ENCODE assay signal across 11 mouse cellular contexts in genomic region chr12:73730603-73731002, GRCm38 (mm10).
A peak's percentile ranks its signal among the peaks of the same experiment; 100 is the strongest.
DNase-seq lines count a peak whose midpoint lies in the region; ATAC-seq lines count a peak whose summit lies in the region.
"Had no signal": no experiment of that assay in that cellular context is flagged by ENCODE, and none has a peak within 500 bp of the region (broad histone marks: within the 10 kb centered on the region; RNA-seq: fewer than 3 reads in every experiment).

No protein-coding gene starts in this region.

- H3K4me2 ChIP-seq in midbrain, embryonic 13.5 days (replicated peaks) = no peak overlapping the region
- H3K4me2 ChIP-seq in embryonic facial prominence, embryonic 11.5 days (ENCODE audit: low read depth, low read length) = no peak overlapping the region
- H3K4me2 ChIP-seq: embryonic facial prominence, embryonic 15.5 days had no signal

- H3K27ac ChIP-seq in midbrain, embryonic 10.5 days (replicated peaks) = no peak overlapping the region
- no peak overlapping the region for H3K27ac ChIP-seq in midbrain, embryonic 13.5 days
- no peak overlapping the region for H3K27ac ChIP-seq in embryonic facial prominence, embryonic 11.5 days (replicated peaks; ENCODE audit: low read depth, low read length)
- H3K27ac ChIP-seq: embryonic facial prominence, embryonic 15.5 days had no signal

- peaks cover 92% of the 10 kb centered on the region for H3K27me3 ChIP-seq in midbrain, embryonic 10.5 days (ENCODE audit: low read depth, poor library complexity, severe bottlenecking)
- H3K27me3 ChIP-seq in midbrain, embryonic 13.5 days = peaks cover 67% of the 10 kb centered on the region
- H3K27me3 ChIP-seq in embryonic facial prominence, embryonic 11.5 days (ENCODE audit: control insufficient read depth, insufficient read depth, low read length) = no peaks in the 10 kb centered on the region
- H3K27me3 ChIP-seq: embryonic facial prominence, embryonic 15.5 days had no signal

- H3K9me3 ChIP-seq in midbrain, embryonic 10.5 days (replicated peaks) = no peaks in the 10 kb centered on the region
- no peaks in the 10 kb centered on the region for H3K9me3 ChIP-seq in midbrain, embryonic 13.5 days
- no peaks in the 10 kb centered on the region for H3K9me3 ChIP-seq in embryonic facial prominence, embryonic 11.5 days (replicated peaks; ENCODE audit: control insufficient read depth, low read length)
- H3K9me3 ChIP-seq: embryonic facial prominence, embryonic 15.5 days had no signal

- no peak overlapping the region for H3K9ac ChIP-seq in midbrain, embryonic 13.5 days (replicated peaks)
- no peak overlapping the region for H3K9ac ChIP-seq in embryonic facial prominence, embryonic 11.5 days (replicated peaks; ENCODE audit: low read length)
- H3K9ac ChIP-seq: embryonic facial prominence, embryonic 15.5 days had no signal

- no peak overlapping the region for H3K4me3 ChIP-seq in midbrain, embryonic 10.5 days
- H3K4me3 ChIP-seq in midbrain, embryonic 13.5 days (replicated peaks) = no peak overlapping the region
- no peak overlapping the region for H3K4me3 ChIP-seq in embryonic facial prominence, embryonic 11.5 days (ENCODE audit: low read depth, low read length)
- H3K4me3 ChIP-seq: embryonic facial prominence, embryonic 15.5 days had no signal

- peak; percentile 69 for DNase-seq in adrenal gland, adult 2 months
- no peak for DNase-seq in adrenal gland, postnatal 4 days (ENCODE audit: low spot score in 2 of 2)
- peak; percentile 43 for DNase-seq in midbrain, embryonic 10.5 days (ENCODE audit: low spot score)
- DNase-seq in embryonic facial prominence, embryonic 11.5 days (ENCODE audit: low spot score) = peak; percentile 36
- peak; percentile 67 for DNase-seq in retina, postnatal 7 days (ENCODE audit: low read depth, low spot score)
- DNase-seq in left cerebral cortex, adult 9 months (ENCODE audit: low spot score in 2 of 2) = no peak
- no peak for DNase-seq in liver
- DNase-seq: heart, adult 11 months had no signal

- peaks cover 27% of the 10 kb centered on the region for H3K4me1 ChIP-seq in midbrain, embryonic 10.5 days
- H3K4me1 ChIP-seq in midbrain, embryonic 13.5 days (replicated peaks) = peaks cover 18% of the 10 kb centered on the region; the same call in 1 of the 2 replicates
- H3K4me1 ChIP-seq in embryonic facial prominence, embryonic 11.5 days (ENCODE audit: control insufficient read depth, insufficient read depth, low read length) = no peaks in the 10 kb centered on the region

- 26% methylated on average over 4 of the region's 4 CpGs for WGBS in midbrain, embryonic 10.5 days
- WGBS in midbrain, embryonic 13.5 days = 9% methylated on average over 4 of the region's 4 CpGs
- WGBS in embryonic facial prominence, embryonic 11.5 days = 37% methylated on average over 4 of the region's 4 CpGs

- no peaks in the 10 kb centered on the region for H3K36me3 ChIP-seq in midbrain, embryonic 10.5 days
- no peaks in the 10 kb centered on the region for H3K36me3 ChIP-seq in midbrain, embryonic 13.5 days
- H3K36me3 ChIP-seq in embryonic facial prominence, embryonic 11.5 days (replicated peaks; ENCODE audit: control insufficient read depth, insufficient read depth, low read depth, low read length) = no peaks in the 10 kb centered on the region
- H3K36me3 ChIP-seq: embryonic facial prominence, embryonic 15.5 days had no signal

- no peak for ATAC-seq in midbrain, embryonic 13.5 days
- no peak for ATAC-seq in embryonic facial prominence, embryonic 11.5 days (replicated peaks; ENCODE audit: insufficient number of reproducible peaks, low FRiP score, low TSS enrichment, low read depth)
- ATAC-seq: activated CD4-positive, CD25-positive, alpha-beta regulatory T cell, adult 4 months had no signal

Comparison
In these comparisons a context has a peak if more than half of its experiments do, and no peak if none do; other contexts are left out.
1. DNase-seq: peak in adrenal gland, adult 2 months (single experiment), midbrain, embryonic 10.5 days (single experiment), embryonic facial prominence, embryonic 11.5 days (single experiment) and retina, postnatal 7 days (single experiment); none in adrenal gland, postnatal 4 days (0 of 2), left cerebral cortex, adult 9 months (0 of 2) and liver (single experiment).